Mouse (Mus musculus) liver, embryonic 16.5 days (tissue): ENCODE results near the gene Epm2aip1. TPM values are rescaled to one million over a fixed set of nuclear protein-coding genes. Genes with fewer than 3 reads are reported as not detected.

Experiments used
- ATAC-seq: fragments of 200-750 bp; cut with Nextera tagmentation; 2 replicates; pipeline ENCODE4 v1.8.0; 2017; ENCODE audit warnings: low read depth, mild to moderate bottlenecking, moderate number of reproducible peaks, moderate library complexity
- H3K27ac ChIP-seq: fragments of 300-500 bp; sonication (generic); 2 replicates; pipeline ENCODE4 v1.5.1; 2014; ENCODE audit warnings: mild to moderate bottlenecking, low read length
- H3K27me3 ChIP-seq: fragments of 300-500 bp; sonication (generic); 2 replicates; pipeline ENCODE4 v1.6.1; 2014; ENCODE audit warnings: low read depth, low read length, mixed read lengths; ENCODE audit not compliant: control insufficient read depth, insufficient read depth
- H3K36me3 ChIP-seq: fragments of 300-500 bp; sonication (generic); 2 replicates; pipeline ENCODE4 v1.6.1; 2014; ENCODE audit warnings: mild to moderate bottlenecking; ENCODE audit not compliant: control insufficient read depth, insufficient read depth
- H3K4me1 ChIP-seq: fragments of 300-500 bp; sonication (generic); 2 replicates; pipeline ENCODE4 v1.6.1; 2014; ENCODE audit warnings: low read depth, low read length, mixed read lengths; ENCODE audit not compliant: control insufficient read depth
- H3K4me2 ChIP-seq: fragments of 300-500 bp; sonication (generic); 2 replicates; pipeline ENCODE4 v1.6.1; 2014; ENCODE audit warnings: low read depth, low read length, mixed read lengths
- H3K4me3 ChIP-seq: fragments of 300-500 bp; sonication (generic); 2 replicates; pipeline ENCODE4 v1.5.1; 2014; ENCODE audit warnings: low read depth, mild to moderate bottlenecking, low read length
- H3K9ac ChIP-seq: fragments of 300-500 bp; sonication (generic); 2 replicates; pipeline ENCODE4 v1.6.1; 2014; ENCODE audit warnings: low read depth, low read length
- H3K9me3 ChIP-seq: fragments of 300-500 bp; sonication (generic); replicated peaks from 2 replicates; pipeline ENCODE4 v1.6.1; 2016; ENCODE audit warnings: low read length; ENCODE audit not compliant: control insufficient read depth
- WGBS: fragments of 180-500 bp; shearing (Covaris S2); extraction: QIAGEN DNeasy Blood & Tissue Kit; methylation state at CpG from one replicate; pipeline ENCODE4 v1.1.7; 2014; ENCODE audit not compliant: insufficient replicate concordance; 5-methylcytosine and 5-hydroxymethylcytosine counted together
- polyA plus RNA-seq: library from polyadenylated mRNA; unstranded; fragments of >200 nt; fragmentation: Nextera tagmentation; extraction: Ambion mirVana; gene quantifications from 2 replicates; pipeline ENCODE4 v1.2.1, GENCODE M21; 2015

Gene Epm2aip1
- polyA plus RNA-seq, 1 experiment from 2014 or later = 9.0 TPM

DNA sequence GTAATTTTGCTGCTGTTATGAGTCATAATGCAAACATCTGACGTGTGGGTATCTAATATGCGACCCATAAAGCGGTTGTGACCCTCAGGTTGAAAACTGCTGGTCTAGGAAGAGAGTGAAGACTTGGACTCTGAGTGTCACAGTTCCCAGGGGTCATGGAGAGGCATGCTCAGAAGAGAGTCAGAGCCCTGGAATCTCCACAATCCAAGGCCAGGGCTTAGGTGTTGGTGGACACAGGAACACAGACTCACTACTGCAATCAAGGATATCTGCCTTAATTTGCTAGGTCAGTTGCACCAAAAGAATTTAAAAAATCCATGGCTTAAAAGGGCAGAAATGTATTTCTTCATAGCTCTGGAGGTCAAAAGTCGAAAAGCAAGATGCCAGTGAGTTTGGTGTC, 21.5 kb downstream of the Epm2aip1 start:
- no peaks in the 10 kb centered on the region for H3K27me3 ChIP-seq
- WGBS = 68% methylated on average over 4 of the region's 4 CpGs

DNA sequence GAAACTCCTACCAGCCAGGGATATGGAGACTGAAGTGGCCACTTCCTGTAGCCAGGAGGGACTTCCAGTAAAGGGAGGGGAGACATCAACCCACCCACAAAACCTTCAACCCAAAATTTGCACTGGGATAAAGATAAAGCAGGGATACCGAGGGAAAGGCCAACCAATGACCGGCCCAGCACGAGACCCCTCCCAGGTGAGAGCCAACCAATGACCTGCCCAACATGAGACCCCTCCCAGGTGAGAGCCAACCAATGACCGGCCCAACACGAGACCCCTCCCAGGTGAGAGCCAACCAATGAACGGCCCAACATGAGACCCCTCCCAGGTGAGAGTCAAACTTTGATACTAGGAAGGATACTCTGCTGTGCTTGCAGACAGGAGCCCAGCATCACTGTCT, 23.2 kb downstream of the Epm2aip1 start:
- Histone ChIP-seq H3K4me1 (no peaks in the 10 kb centered on the region), H3K4me2 (no peak overlapping the region), H3K9ac (no peak overlapping the region), H3K9me3 (no peaks in the 10 kb centered on the region), H3K4me3 (no peak overlapping the region), H3K27me3 (no peaks in the 10 kb centered on the region), H3K27ac (no peak overlapping the region), H3K36me3 (no peaks in the 10 kb centered on the region)
- no peak for ATAC-seq
- 71% methylated on average over 6 of the region's 6 CpGs for WGBS

More for the DNA sequence above, 21.5 kb downstream of the Epm2aip1 start:
- ATAC-seq = no peak
- H3K27ac ChIP-seq = no peak overlapping the region
- no peak overlapping the region for H3K4me3 ChIP-seq
- no peaks in the 10 kb centered on the region for H3K36me3 ChIP-seq
- no peak overlapping the region for H3K9ac ChIP-seq
- H3K4me1 ChIP-seq = no peaks in the 10 kb centered on the region; the same call in 1 of the 2 replicates
- no peak overlapping the region for H3K4me2 ChIP-seq
- no peaks in the 10 kb centered on the region for H3K9me3 ChIP-seq

DNA sequence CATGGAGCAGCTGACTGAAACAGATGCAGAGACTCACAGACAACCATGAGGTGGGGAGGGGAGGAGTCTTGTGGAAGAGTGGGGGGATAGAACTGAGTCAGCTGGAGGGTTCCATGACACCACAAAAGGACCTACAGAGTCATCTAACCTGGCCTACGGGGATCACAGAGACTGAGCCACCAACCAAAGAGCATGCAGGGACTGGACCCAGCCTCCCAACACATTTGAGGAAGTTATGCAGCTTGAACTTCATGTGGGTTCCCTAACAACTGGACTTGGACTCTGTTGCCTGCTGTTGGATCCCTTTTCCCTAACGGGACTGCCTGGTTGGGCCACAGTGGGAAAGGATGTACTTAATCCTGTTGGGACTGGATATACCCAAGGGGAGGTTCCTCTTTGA, 23.6 kb downstream of the Epm2aip1 start:
- H3K4me2 ChIP-seq = no peak overlapping the region
- ATAC-seq = no peak

DNA sequence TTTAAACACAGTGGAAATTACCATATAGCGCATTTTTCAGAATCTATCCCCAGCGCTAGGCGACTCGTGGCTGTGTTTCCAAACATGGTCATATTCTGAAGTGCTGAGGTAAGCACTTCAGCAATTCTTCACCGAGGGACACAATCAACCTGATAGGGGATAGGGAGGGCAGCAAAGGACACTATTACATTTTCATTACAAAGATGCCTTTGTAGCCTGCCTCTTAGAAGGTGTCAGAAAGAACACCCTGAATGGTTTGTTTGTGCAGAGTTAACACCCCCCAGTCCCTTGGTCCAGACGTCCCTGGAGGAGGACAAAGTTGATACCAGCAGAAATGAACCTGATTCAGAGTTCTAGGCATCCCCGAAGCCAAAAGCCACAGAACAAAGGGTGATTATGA, 24.7 kb downstream of the Epm2aip1 start:
- Histone ChIP-seq H3K4me3 (no peak overlapping the region), H3K4me1 (no peaks in the 10 kb centered on the region), H3K27ac (no peak overlapping the region), H3K27me3 (no peaks in the 10 kb centered on the region), H3K9me3 (no peaks in the 10 kb centered on the region), H3K36me3 (no peaks in the 10 kb centered on the region), H3K4me2 (no peak overlapping the region), H3K9ac (no peak overlapping the region)
- WGBS = 68% methylated on average over 7 of the region's 7 CpGs
- ATAC-seq = no peak

More for the DNA sequence above, 23.6 kb downstream of the Epm2aip1 start:
- no peak overlapping the region for H3K4me3 ChIP-seq
- H3K27me3 ChIP-seq = no peaks in the 10 kb centered on the region
- H3K36me3 ChIP-seq = no peaks in the 10 kb centered on the region
- no peaks in the 10 kb centered on the region for H3K4me1 ChIP-seq
- WGBS = 47% methylated on average over 2 of the region's 2 CpGs
- H3K27ac ChIP-seq = no peak overlapping the region
- H3K9me3 ChIP-seq = no peaks in the 10 kb centered on the region
- H3K9ac ChIP-seq = no peak overlapping the region

DNA sequence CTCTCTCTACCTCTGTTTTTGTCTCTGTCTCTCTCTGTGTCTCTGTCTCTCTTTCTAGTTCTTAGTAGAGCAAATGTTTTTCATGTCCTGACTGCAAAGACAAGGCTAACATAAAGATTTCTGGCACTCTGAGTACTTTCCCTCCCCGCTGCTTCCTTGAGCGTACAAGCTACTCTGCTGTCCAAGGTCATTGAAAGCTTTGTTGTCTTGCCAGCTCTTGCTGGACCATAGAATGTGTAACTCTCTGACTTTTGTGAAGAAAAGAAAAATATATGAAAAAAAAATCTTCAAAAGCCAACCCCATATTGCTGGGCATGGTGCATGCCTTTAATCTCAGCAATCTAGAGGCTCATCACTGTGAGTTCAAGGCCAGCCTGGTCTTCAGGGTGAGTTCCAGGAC, 26.9 kb downstream of the Epm2aip1 start:
- no peak for ATAC-seq
- no peak overlapping the region for H3K27ac ChIP-seq
- no peaks in the 10 kb centered on the region for H3K27me3 ChIP-seq
- no peaks in the 10 kb centered on the region for H3K4me1 ChIP-seq
- no peak overlapping the region for H3K9ac ChIP-seq
- 64% methylated on average over 2 of the region's 2 CpGs for WGBS
- H3K36me3 ChIP-seq = no peaks in the 10 kb centered on the region
- no peak overlapping the region for H3K4me2 ChIP-seq
- no peak overlapping the region for H3K4me3 ChIP-seq
- no peaks in the 10 kb centered on the region for H3K9me3 ChIP-seq

DNA sequence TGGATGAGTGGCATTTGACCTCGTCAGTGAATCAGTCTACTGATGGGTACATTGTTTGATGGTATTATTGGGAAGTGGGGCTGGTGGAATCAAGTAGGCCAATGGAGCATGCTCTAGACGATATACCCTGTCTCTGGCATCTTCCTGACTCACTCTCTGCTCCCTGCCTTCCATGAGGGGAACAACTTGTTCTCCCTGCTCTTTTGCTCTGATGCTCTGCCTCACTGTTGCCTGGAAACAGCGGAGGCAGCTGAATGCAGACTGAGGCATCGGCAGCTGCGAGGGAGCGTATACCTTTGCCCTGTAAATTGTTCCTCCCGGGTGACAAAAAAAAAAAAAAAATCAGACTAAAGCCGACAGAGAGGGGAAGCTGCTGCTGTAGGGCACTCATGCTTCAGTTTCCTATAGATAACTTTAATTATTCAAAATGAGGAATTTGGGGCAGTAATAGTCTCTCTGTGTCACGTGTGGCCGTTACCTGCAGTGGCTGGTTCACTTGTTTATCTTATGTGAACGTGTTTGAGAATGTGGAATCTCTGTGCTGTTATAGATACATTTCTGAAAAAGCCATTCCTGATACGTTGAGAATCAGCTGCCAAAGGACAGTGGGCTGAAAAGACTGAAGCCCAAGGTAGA, 30.6 kb downstream of the Epm2aip1 start:
- H3K27me3 ChIP-seq = no peaks in the 10 kb centered on the region; the same call in 1 of the 2 replicates
- no peak for ATAC-seq
- no peak overlapping the region for H3K4me2 ChIP-seq
- no peaks in the 10 kb centered on the region for H3K9me3 ChIP-seq
- H3K36me3 ChIP-seq = no peaks in the 10 kb centered on the region
- no peak overlapping the region for H3K27ac ChIP-seq
- H3K4me1 ChIP-seq = no peaks in the 10 kb centered on the region
- 53% methylated on average over 12 of the region's 12 CpGs for WGBS
- no peak overlapping the region for H3K9ac ChIP-seq
- H3K4me3 ChIP-seq = no peak overlapping the region

DNA sequence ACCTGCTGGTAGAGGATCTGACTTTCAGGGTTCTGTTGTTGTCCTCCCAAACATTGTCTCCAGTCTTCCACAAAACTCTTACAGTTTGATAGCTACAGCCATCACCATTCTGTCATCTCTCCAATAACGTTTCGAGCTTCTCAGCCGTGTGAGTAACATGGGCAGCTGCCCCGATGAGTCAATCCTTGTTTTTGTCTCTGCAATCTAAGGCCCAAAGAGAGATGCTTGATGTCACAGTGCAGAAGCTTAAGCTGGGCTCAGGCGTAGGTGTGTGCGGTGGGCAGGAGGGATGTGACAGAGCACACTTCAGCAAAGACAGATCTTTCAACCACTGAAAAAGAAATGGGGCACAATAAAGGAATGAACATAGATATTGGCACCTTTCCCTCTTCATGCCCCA, 32.3 kb downstream of the Epm2aip1 start:
- Histone ChIP-seq H3K36me3 (no peaks in the 10 kb centered on the region), H3K27me3 (no peaks in the 10 kb centered on the region; the same call in 1 of the 2 replicates), H3K9me3 (no peaks in the 10 kb centered on the region), H3K27ac (no peak overlapping the region), H3K4me1 (no peaks in the 10 kb centered on the region), H3K4me2 (no peak overlapping the region), H3K4me3 (no peak overlapping the region), H3K9ac (no peak overlapping the region)
- ATAC-seq = no peak
- WGBS = 65% methylated on average over 6 of the region's 6 CpGs

DNA sequence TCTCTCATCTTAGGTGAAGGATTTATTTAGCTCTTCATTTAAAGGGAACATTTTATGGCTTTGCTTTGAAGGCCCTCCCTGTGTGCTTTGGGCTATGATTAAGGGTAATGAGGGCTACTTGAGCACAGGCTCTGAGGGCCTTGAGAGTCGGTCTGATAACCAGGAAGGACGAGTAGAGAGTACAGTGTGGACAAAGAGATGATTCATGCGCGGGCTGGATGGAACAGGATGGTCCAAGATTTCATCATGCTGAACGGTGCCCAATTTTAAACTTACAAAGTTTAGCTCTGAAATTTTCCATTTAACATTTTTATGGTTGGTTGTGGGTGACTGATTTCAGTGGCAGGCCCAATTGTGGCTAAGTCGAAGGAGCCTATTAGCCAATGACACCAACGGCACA, 34.4 kb downstream of the Epm2aip1 start:
- 68% methylated on average over 7 of the region's 7 CpGs for WGBS
- H3K9me3 ChIP-seq = no peaks in the 10 kb centered on the region
- H3K4me1 ChIP-seq = no peaks in the 10 kb centered on the region

DNA sequence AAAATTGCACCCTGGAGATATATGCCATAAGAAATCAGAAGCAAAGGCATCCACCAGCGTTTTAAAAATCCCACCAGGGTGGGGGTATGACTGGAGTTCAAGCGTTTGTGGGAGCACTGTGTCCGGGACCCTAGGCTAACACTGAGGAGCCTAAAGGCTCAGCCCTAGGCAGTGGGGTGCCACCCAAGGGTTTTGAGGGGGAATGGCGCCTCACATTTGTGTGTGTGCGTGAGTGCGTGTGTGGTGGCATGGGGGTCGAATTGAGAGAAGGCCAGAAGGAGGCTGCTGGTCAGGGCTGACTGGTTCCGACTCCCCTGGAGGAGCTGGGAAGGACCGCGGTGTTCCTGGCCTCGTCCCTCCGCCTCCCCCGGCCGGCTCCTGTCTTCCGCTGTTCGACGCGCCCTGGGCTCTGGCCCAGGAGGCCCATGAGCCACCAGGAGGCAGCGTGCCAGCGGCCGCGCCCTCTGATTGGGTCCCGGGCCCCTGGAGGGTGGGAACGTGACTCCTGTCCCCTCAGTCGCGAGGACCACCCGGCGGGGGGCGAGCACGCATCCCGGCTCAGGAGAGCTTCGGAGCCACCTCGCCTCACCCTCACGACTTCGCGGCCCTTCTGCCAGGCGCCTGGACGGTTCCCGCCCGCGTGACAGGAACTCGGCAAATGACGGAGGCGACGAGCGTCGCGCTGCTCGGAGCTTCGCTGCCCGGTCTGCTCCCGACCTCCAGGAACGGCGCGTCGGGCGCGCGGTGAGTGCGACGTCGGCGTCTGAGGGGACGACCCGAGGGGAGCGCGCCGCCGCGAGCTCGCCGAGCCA, 39.5 kb downstream of the Epm2aip1 start, which contains the start of gene Trank1:
Gene Trank1 (plus strand): TSS at position 709 of the 812 bp plus-strand sequence.
- H3K9me3 ChIP-seq = peaks cover 2% of the 10 kb centered on the region; the same call in 1 of the 2 replicates
- no peaks in the 10 kb centered on the region for H3K36me3 ChIP-seq
- 11% methylated on average over 70 of the region's 72 CpGs for WGBS
- no peak within 1 kb of the TSS for H3K27ac ChIP-seq
- ATAC-seq = 0 out of 2 replicates have a peak, but pooled peaks have one; percentile 13
- H3K4me2 ChIP-seq = peak within 1 kb of the TSS; percentile 50
- no peak within 1 kb of the TSS for H3K9ac ChIP-seq
- peak within 1 kb of the TSS; percentile 46 for H3K4me3 ChIP-seq
- no peaks in the 10 kb centered on the region; the same call in none of the 2 replicates for H3K4me1 ChIP-seq
- peaks cover 50% of the 10 kb centered on the region for H3K27me3 ChIP-seq

More for the DNA sequence above, 34.4 kb downstream of the Epm2aip1 start:
- Histone ChIP-seq H3K36me3 (no peaks in the 10 kb centered on the region), H3K27me3 (peaks cover 14% of the 10 kb centered on the region), H3K4me2 (no peak overlapping the region), H3K4me3 (no peak overlapping the region), H3K27ac (no peak overlapping the region), H3K9ac (no peak overlapping the region)
- no peak for ATAC-seq
